ENCODE assay signal across 10 mouse cellular contexts in the genomic region with DNA sequence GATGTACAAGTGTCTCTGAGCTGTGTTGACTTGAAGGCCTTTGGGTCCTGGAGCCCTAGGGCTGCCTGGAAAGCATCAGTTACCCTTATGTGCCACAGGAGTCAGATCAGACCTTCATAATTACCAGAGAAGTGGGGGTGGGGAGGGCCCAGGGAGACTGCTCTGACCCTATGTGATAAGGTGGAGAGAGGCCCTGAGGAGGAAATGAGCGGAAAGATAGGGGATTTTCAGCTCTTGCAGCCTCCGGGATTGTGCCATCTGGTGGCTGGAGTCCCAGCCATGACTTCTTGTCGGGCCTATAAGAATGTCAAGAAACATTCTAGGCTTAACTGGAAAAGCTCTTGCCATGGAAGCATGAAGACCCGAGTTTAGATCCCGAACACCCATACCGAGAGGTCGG. TPM values are rescaled to one million over a fixed set of nuclear protein-coding genes. Genes with fewer than 3 reads are reported as not detected.
DNase-seq lines count a peak whose midpoint lies in the region; ATAC-seq and TF ChIP-seq lines count a peak whose summit lies in the region.
"Had no signal": no experiment of that assay in that cellular context is flagged by ENCODE, and none has a peak within 500 bp of the region (broad histone marks: within the 10 kb centered on the region; RNA-seq: fewer than 3 reads in every experiment).

No protein-coding gene starts in this region.

- no peaks in the 10 kb centered on the region for H3K4me1 ChIP-seq in kidney, postnatal 0 days (replicated peaks; ENCODE audit: insufficient read depth, low read length)
- H3K4me1 ChIP-seq in bone marrow macrophage, adult 2 months (ENCODE audit: control insufficient read depth, insufficient read depth, low read length) = peaks cover 5% of the 10 kb centered on the region; the same call in 1 of the 2 replicates
- H3K4me1 ChIP-seq in intestine, postnatal 0 days (replicated peaks; ENCODE audit: control insufficient read depth, insufficient read depth, low read length) = no peaks in the 10 kb centered on the region
- no peaks in the 10 kb centered on the region for H3K4me1 ChIP-seq in spleen, adult 2 months (ENCODE audit: control insufficient read depth, insufficient read depth, insufficient read length)
- no peaks in the 10 kb centered on the region for H3K4me1 ChIP-seq in limb, embryonic 10.5 days
- H3K4me1 ChIP-seq: midbrain, embryonic 12.5 days had no signal

- TF ChIP-seq CTCF in kidney, postnatal 0 days (IDR thresholded peaks at IDR 0.05; ENCODE audit: low read depth) = peak; percentile 60
- peak; percentile 45; the same call in 1 of the 2 replicates for TF ChIP-seq CTCF in bone marrow macrophage, adult 2 months (IDR thresholded peaks at IDR 0.05; ENCODE audit: low read depth, low read length)
- peak; percentile 68 for TF ChIP-seq CTCF in intestine, postnatal 0 days (IDR thresholded peaks at IDR 0.05; ENCODE audit: low read depth)
- TF ChIP-seq CTCF in spleen, adult 2 months (IDR thresholded peaks at IDR 0.05; ENCODE audit: extremely low read depth, insufficient read depth, insufficient read length, insufficient replicate concordance) = peak; percentile 30; the same call in 1 of the 2 replicates

- TF ChIP-seq POLR2A in bone marrow macrophage, adult 2 months (IDR thresholded peaks at IDR 0.05; ENCODE audit: borderline replicate concordance, low read depth, low read length) = no peak
- TF ChIP-seq POLR2A in spleen, adult 2 months (IDR thresholded peaks at IDR 0.05; ENCODE audit: low read depth, low read length) = no peak

- H3K9ac ChIP-seq in kidney, postnatal 0 days (ENCODE audit: low read depth, low read length) = no peak overlapping the region
- no peak overlapping the region for H3K9ac ChIP-seq in intestine, postnatal 0 days (ENCODE audit: low read depth, low read length)
- H3K9ac ChIP-seq: midbrain, embryonic 12.5 days had no signal

- DNase-seq in kidney, postnatal 0 days (ENCODE audit: low spot score) = no peak
- no peak for DNase-seq in kidney, adult 11 months
- DNase-seq in spleen, adult 2 months (ENCODE audit: low read depth in 1 of 2, low spot score in 2 of 2) = no peak
- no peak for DNase-seq in cerebellum, postnatal 14 days
- no peak for DNase-seq in frontal cortex, postnatal 36 days (ENCODE audit: low spot score in 2 of 2)
- no peak for DNase-seq in limb, embryonic 10.5 days (ENCODE audit: low spot score)

- H3K36me3 ChIP-seq in kidney, postnatal 0 days (ENCODE audit: insufficient read depth, low read length) = no peaks in the 10 kb centered on the region
- no peaks in the 10 kb centered on the region for H3K36me3 ChIP-seq in intestine, postnatal 0 days (ENCODE audit: control insufficient read depth, insufficient read depth)
- H3K36me3 ChIP-seq in spleen, adult 2 months (ENCODE audit: control insufficient read depth, insufficient read depth, low read length) = no peaks in the 10 kb centered on the region
- H3K36me3 ChIP-seq in limb, embryonic 10.5 days = no peaks in the 10 kb centered on the region
- H3K36me3 ChIP-seq: midbrain, embryonic 12.5 days had no signal

- no peak overlapping the region for H3K27ac ChIP-seq in kidney, postnatal 0 days
- H3K27ac ChIP-seq in bone marrow macrophage, adult 2 months (ENCODE audit: insufficient read depth, low read depth, low read length) = no peak overlapping the region
- H3K27ac ChIP-seq in intestine, postnatal 0 days (ENCODE audit: low read depth, low read length) = no peak overlapping the region
- H3K27ac ChIP-seq in spleen, adult 2 months (ENCODE audit: insufficient read depth, low read length) = no peak overlapping the region
- no peak overlapping the region for H3K27ac ChIP-seq in limb, embryonic 10.5 days
- H3K27ac ChIP-seq: midbrain, embryonic 12.5 days had no signal

- H3K4me2 ChIP-seq in kidney, postnatal 0 days (ENCODE audit: low read length) = no peak overlapping the region
- H3K4me2 ChIP-seq in intestine, postnatal 0 days (replicated peaks; ENCODE audit: low read depth) = no peak overlapping the region
- H3K4me2 ChIP-seq: midbrain, embryonic 12.5 days had no signal

- H3K4me3 ChIP-seq in kidney, postnatal 0 days (replicated peaks; ENCODE audit: low read depth, low read length) = no peak overlapping the region
- no peak overlapping the region for H3K4me3 ChIP-seq in bone marrow macrophage, adult 2 months (ENCODE audit: insufficient read depth, low read length)
- no peak overlapping the region for H3K4me3 ChIP-seq in intestine, postnatal 0 days (ENCODE audit: low read depth, low read length)
- H3K4me3 ChIP-seq in spleen, adult 2 months (ENCODE audit: extremely low read depth, insufficient read depth, insufficient read length) = no peak overlapping the region
- H3K4me3 ChIP-seq in limb, embryonic 10.5 days = no peak overlapping the region
- H3K4me3 ChIP-seq: midbrain, embryonic 12.5 days had no signal

- 73% methylated on average over 7 of the region's 7 CpGs for WGBS in kidney, postnatal 0 days
- WGBS in intestine, postnatal 0 days = 57% methylated on average over 7 of the region's 7 CpGs
- 66% methylated on average over 7 of the region's 7 CpGs for WGBS in spleen, adult 2 months
- WGBS in limb, embryonic 10.5 days = 75% methylated on average over 7 of the region's 7 CpGs

- peak; percentile 44; the same call in 1 of the 2 replicates for ATAC-seq in kidney, postnatal 0 days (replicated peaks; ENCODE audit: low FRiP score, low read depth)
- ATAC-seq in intestine, postnatal 0 days = no peak; the same call in 1 of the 2 replicates
- ATAC-seq: inflammation-experienced regulatory T-cells, adult 6 months had no signal

- H3K9me3 ChIP-seq in kidney, postnatal 0 days (replicated peaks; ENCODE audit: low read length) = no peaks in the 10 kb centered on the region
- H3K9me3 ChIP-seq in intestine, postnatal 0 days (ENCODE audit: control insufficient read depth) = no peaks in the 10 kb centered on the region
- no peaks in the 10 kb centered on the region for H3K9me3 ChIP-seq in limb, embryonic 10.5 days (replicated peaks)
- H3K9me3 ChIP-seq: midbrain, embryonic 12.5 days had no signal

- H3K27me3 ChIP-seq in kidney, postnatal 0 days (ENCODE audit: insufficient read depth, low read length) = no peaks in the 10 kb centered on the region
- no peaks in the 10 kb centered on the region for H3K27me3 ChIP-seq in intestine, postnatal 0 days (replicated peaks; ENCODE audit: control insufficient read depth, insufficient read depth, low read length)
- H3K27me3 ChIP-seq in spleen, adult 2 months (ENCODE audit: control insufficient read depth, insufficient read depth, low read length) = no peaks in the 10 kb centered on the region
- no peaks in the 10 kb centered on the region for H3K27me3 ChIP-seq in limb, embryonic 10.5 days (ENCODE audit: low read depth, poor library complexity, severe bottlenecking)
- H3K27me3 ChIP-seq: midbrain, embryonic 12.5 days had no signal

RNA-seq across cellular contexts. Expression of a gene that starts 3.2 kb away (rescaled TPM):
- 0.32 and 0.41 TPM in 2 replicates for polyA plus RNA-seq in kidney, postnatal 0 days (2015; fragmentation: Nextera tagmentation; extraction: Ambion mirVana)
- polyA plus RNA-seq in bone marrow macrophage, adult 2 months (2012; ENCODE audit: insufficient read depth, insufficient read length, missing spikeins) = not detected in 2 replicates
- polyA plus RNA-seq in intestine, postnatal 0 days (2015; fragmentation: Nextera tagmentation; extraction: Ambion mirVana) = not detected in 2 replicates
- polyA plus RNA-seq in spleen, adult 2 months (2012; rRNA removed) = 58.7 and 75.4 TPM in 2 replicates
- 4.8 and 5.0 TPM in 2 replicates for polyA plus RNA-seq in limb, embryonic 10.5 days (2016; fragmentation: Nextera tagmentation; extraction: Ambion mirVana)

RNA-seq across cellular contexts. Expression of a gene that starts 10.2 kb away (rescaled TPM):
- 1,098 and 1,156 TPM in 2 replicates for polyA plus RNA-seq in kidney, postnatal 0 days (2015; fragmentation: Nextera tagmentation; extraction: Ambion mirVana)
- polyA plus RNA-seq in bone marrow macrophage, adult 2 months (2012; ENCODE audit: insufficient read depth, insufficient read length, missing spikeins) = 460 TPM in 2 replicates
- 1,035 and 1,046 TPM in 2 replicates for polyA plus RNA-seq in intestine, postnatal 0 days (2015; fragmentation: Nextera tagmentation; extraction: Ambion mirVana)
- polyA plus RNA-seq in spleen, adult 2 months (2012; rRNA removed) = 183 and 221 TPM in 2 replicates
- 527 and 556 TPM in 2 replicates for polyA plus RNA-seq in limb, embryonic 10.5 days (2016; fragmentation: Nextera tagmentation; extraction: Ambion mirVana)

RNA-seq across cellular contexts. Expression of a gene that starts 14.8 kb away (rescaled TPM):
- 131 and 132 TPM in 2 replicates for polyA plus RNA-seq in kidney, postnatal 0 days (2015; fragmentation: Nextera tagmentation; extraction: Ambion mirVana)
- 896 and 916 TPM in 2 replicates for polyA plus RNA-seq in bone marrow macrophage, adult 2 months (2012; ENCODE audit: insufficient read depth, insufficient read length, missing spikeins)
- 829 and 892 TPM in 2 replicates for polyA plus RNA-seq in intestine, postnatal 0 days (2015; fragmentation: Nextera tagmentation; extraction: Ambion mirVana)
- 307 and 356 TPM in 2 replicates for polyA plus RNA-seq in spleen, adult 2 months (2012; rRNA removed)
- 105 and 107 TPM in 2 replicates for polyA plus RNA-seq in limb, embryonic 10.5 days (2016; fragmentation: Nextera tagmentation; extraction: Ambion mirVana)

RNA-seq across cellular contexts. Expression of a gene that starts 19.2 kb away (rescaled TPM):
- 98.9 and 105 TPM in 2 replicates for polyA plus RNA-seq in kidney, postnatal 0 days (2015; fragmentation: Nextera tagmentation; extraction: Ambion mirVana)
- 38.5 and 45.1 TPM in 2 replicates for polyA plus RNA-seq in bone marrow macrophage, adult 2 months (2012; ENCODE audit: insufficient read depth, insufficient read length, missing spikeins)
- 108 and 109 TPM in 2 replicates for polyA plus RNA-seq in intestine, postnatal 0 days (2015; fragmentation: Nextera tagmentation; extraction: Ambion mirVana)
- 21.6 and 22.2 TPM in 2 replicates for polyA plus RNA-seq in spleen, adult 2 months (2012; rRNA removed)
- polyA plus RNA-seq in limb, embryonic 10.5 days (2016; fragmentation: Nextera tagmentation; extraction: Ambion mirVana) = 125 and 132 TPM in 2 replicates

RNA-seq across cellular contexts. Expression of a gene that starts 38.1 kb away (rescaled TPM):
- polyA plus RNA-seq in kidney, postnatal 0 days (2015; fragmentation: Nextera tagmentation; extraction: Ambion mirVana) = 69.6 and 79.0 TPM in 2 replicates
- 25.6 and 32.0 TPM in 2 replicates for polyA plus RNA-seq in bone marrow macrophage, adult 2 months (2012; ENCODE audit: insufficient read depth, insufficient read length, missing spikeins)
- polyA plus RNA-seq in intestine, postnatal 0 days (2015; fragmentation: Nextera tagmentation; extraction: Ambion mirVana) = 31.0 and 32.1 TPM in 2 replicates
- polyA plus RNA-seq in spleen, adult 2 months (2012; rRNA removed) = 45.3 and 54.0 TPM in 2 replicates
- 193 and 217 TPM in 2 replicates for polyA plus RNA-seq in limb, embryonic 10.5 days (2016; fragmentation: Nextera tagmentation; extraction: Ambion mirVana)

Comparison
In these comparisons a context has a peak if more than half of its experiments do, and no peak if none do; other contexts are left out.
1. RNA of a gene that starts 3.2 kb away (polyA plus RNA-seq): 58.7 to 75.4 TPM in spleen, adult 2 months; 4.8 to 5.0 TPM in limb, embryonic 10.5 days, 0.32 to 0.41 TPM in kidney, postnatal 0 days, not detected in bone marrow macrophage, adult 2 months and not detected in intestine, postnatal 0 days; every median in the first group is over 10 times any median in the second.
2. Peak in every context shown above with its lines, with median percentiles within 50 percentile points of each other: CTCF ChIP-seq.